Mouse (Mus musculus) stomach, postnatal 0 days (tissue): ENCODE results near the gene Ptprg. TPM values are rescaled to one million over a fixed set of nuclear protein-coding genes. Genes with fewer than 3 reads are reported as not detected.
A peak's percentile ranks its signal among the peaks of the same experiment; 100 is the strongest.

ENCODE experiments used
- ATAC-seq: fragments of 200-750 bp; cut with Nextera tagmentation; 2 replicates; pipeline ENCODE4 v1.8.0; 2017; ENCODE audit not compliant: low FRiP score, low TSS enrichment
- DNase-seq: peaks from one replicate; pipeline ENCODE4 v3.0.0-alpha.2; 2016; ENCODE audit warnings: low spot score
- H3K27ac ChIP-seq: fragments of 300-500 bp; sonication (generic); replicated peaks from 2 replicates; pipeline ENCODE4 v1.5.1; 2014; ENCODE audit warnings: mild to moderate bottlenecking, control low read depth
- H3K27me3 ChIP-seq: fragments of 300-500 bp; sonication (generic); 2 replicates; pipeline ENCODE4 v1.6.1; 2014; ENCODE audit warnings: low read length; ENCODE audit not compliant: control insufficient read depth, insufficient read depth
- H3K36me3 ChIP-seq: fragments of 300-500 bp; sonication (generic); 2 replicates; pipeline ENCODE4 v1.6.1; 2014; ENCODE audit warnings: low read length, mixed read lengths; ENCODE audit not compliant: control insufficient read depth, insufficient read depth
- H3K4me1 ChIP-seq: fragments of 300-500 bp; sonication (generic); replicated peaks from 2 replicates; pipeline ENCODE4 v1.6.1; 2014; ENCODE audit warnings: antibody characterized with exemption; ENCODE audit not compliant: control insufficient read depth, insufficient read depth
- H3K4me2 ChIP-seq: fragments of 300-500 bp; sonication (generic); replicated peaks from 2 replicates; pipeline ENCODE4 v1.6.1; 2014; ENCODE audit warnings: low read depth, mild to moderate bottlenecking, control low read depth, moderate library complexity
- H3K4me3 ChIP-seq: fragments of 300-500 bp; sonication (generic); 2 replicates; pipeline ENCODE4 v1.5.1; 2014; ENCODE audit warnings: low read depth, low read length, control low read depth
- H3K9ac ChIP-seq: fragments of 300-500 bp; sonication (generic); 2 replicates; pipeline ENCODE4 v1.6.1; 2014; ENCODE audit warnings: mild to moderate bottlenecking, low read length, control low read depth, mixed read lengths
- H3K9me3 ChIP-seq: fragments of 300-500 bp; sonication (generic); 2 replicates; pipeline ENCODE4 v1.6.1; 2016; ENCODE audit warnings: low read length; ENCODE audit not compliant: control insufficient read depth
- CTCF ChIP-seq: IDR thresholded peaks from 2 replicates; pipeline ENCODE4 v1.5.1; 2016; ENCODE audit warnings: antibody characterized with exemption, low read depth, mild to moderate bottlenecking, moderate library complexity
- EP300 ChIP-seq: optimal IDR thresholded peaks from 2 replicates; pipeline ENCODE3; 2016; ENCODE audit warnings: antibody characterized with exemption
- WGBS: fragments of 180-500 bp; shearing (Covaris S2); extraction: QIAGEN DNeasy Blood & Tissue Kit; methylation state at CpG from one replicate; pipeline ENCODE4 v1.1.7; 2014; 5-methylcytosine and 5-hydroxymethylcytosine counted together
- polyA plus RNA-seq: library from polyadenylated mRNA; unstranded; fragments of >200 nt; fragmentation: Nextera tagmentation; extraction: Ambion mirVana; gene quantifications from 2 replicates; pipeline ENCODE4 v1.2.1, GENCODE M21; 2015

Ptprg gene
- polyA plus RNA-seq, 1 experiment from 2014 or later = 6.2 TPM

DNA sequence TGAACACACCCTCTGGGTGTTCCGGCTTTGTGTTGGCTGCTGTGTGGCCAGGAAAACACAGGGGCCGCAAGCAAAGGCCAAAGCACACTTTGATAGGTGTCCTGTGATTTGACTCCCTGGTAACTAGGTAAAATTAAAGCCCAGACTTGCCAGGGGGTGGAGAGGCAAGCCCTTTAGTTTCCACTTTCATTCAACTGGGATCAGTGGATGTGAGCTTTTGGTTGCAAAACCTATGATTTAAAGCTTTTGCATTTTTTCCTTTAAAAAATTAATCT lies 551.8 kb downstream of the Ptprg start:
- TF ChIP-seq CTCF (no peak), EP300 (no peak)
- H3K9me3 ChIP-seq = no peaks in the 10 kb centered on the region
- H3K9ac ChIP-seq = no peak overlapping the region
- H3K4me2 ChIP-seq = no peak overlapping the region
- no peaks in the 10 kb centered on the region for H3K27me3 ChIP-seq
- H3K36me3 ChIP-seq = no peaks in the 10 kb centered on the region
- DNase-seq (no peak), ATAC-seq (0 out of 2 replicates have a peak, but pooled peaks have one; percentile 8)
- no peaks in the 10 kb centered on the region for H3K4me1 ChIP-seq
- WGBS = 71% methylated on average over 2 of the region's 2 CpGs
- H3K4me3 ChIP-seq = no peak overlapping the region
- H3K27ac ChIP-seq = no peak overlapping the region

DNA sequence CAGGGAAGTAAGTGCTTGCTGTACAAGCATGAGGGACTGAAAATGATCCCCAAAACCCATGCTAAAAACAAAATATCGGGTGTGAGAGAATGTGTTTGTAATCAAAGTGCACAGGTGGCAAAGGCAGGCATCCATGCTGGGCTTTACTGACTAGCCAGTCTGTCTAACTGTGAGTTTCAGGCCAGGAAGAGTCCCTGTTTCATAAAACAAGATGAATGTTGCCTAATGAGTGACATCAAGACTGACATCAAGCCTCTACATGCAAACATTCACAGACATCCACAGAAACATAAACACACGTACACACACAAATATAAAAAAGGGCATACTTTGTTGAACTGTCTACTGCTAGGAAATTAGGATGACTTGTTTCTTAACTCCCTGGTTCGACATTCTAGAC lies 552.3 kb downstream of the Ptprg start:
- Histone ChIP-seq H3K9ac (no peak overlapping the region), H3K36me3 (no peaks in the 10 kb centered on the region), H3K4me3 (no peak overlapping the region), H3K4me1 (no peaks in the 10 kb centered on the region), H3K27me3 (no peaks in the 10 kb centered on the region), H3K4me2 (no peak overlapping the region), H3K9me3 (no peaks in the 10 kb centered on the region), H3K27ac (no peak overlapping the region)
- TF ChIP-seq EP300 = no peak
- TF ChIP-seq CTCF = no peak
- DNase-seq = no peak
- ATAC-seq = no peak
- WGBS = 79% methylated on average over 3 of the region's 3 CpGs

DNA sequence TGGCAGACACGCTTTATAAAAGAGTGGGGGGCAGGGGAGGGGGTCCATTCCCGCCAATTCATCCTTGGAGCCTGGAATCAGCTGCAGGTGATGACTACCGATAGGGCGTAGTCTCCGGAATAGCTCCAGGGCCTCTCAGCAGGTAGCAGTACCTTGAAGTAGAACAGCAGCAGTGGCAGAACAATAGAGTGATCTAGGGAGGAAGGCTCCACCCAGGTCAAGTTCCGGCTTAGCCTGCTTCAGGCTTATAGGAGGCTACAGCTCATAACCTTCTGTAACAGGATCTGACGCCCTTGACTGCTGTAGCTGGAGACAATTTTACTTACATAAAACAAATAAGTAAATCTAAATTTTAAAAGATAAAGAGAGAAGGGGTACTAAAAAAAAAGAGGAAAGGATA lies 554.1 kb downstream of the Ptprg start:
- WGBS = 48% methylated on average over 7 of the region's 7 CpGs
- H3K9ac ChIP-seq = no peak overlapping the region
- ATAC-seq (peak; percentile 64; the same call in 1 of the 2 replicates), DNase-seq (peak; percentile 27)
- H3K4me1 ChIP-seq = no peaks in the 10 kb centered on the region
- H3K4me3 ChIP-seq = no peak overlapping the region
- no peaks in the 10 kb centered on the region for H3K9me3 ChIP-seq
- no peaks in the 10 kb centered on the region for H3K36me3 ChIP-seq
- no peak overlapping the region for H3K4me2 ChIP-seq
- TF ChIP-seq CTCF (no peak), EP300 (no peak)
- H3K27me3 ChIP-seq = no peaks in the 10 kb centered on the region
- no peak overlapping the region for H3K27ac ChIP-seq

GRCm38 (mm10) chr14:12107991-12108390 lies 554.7 kb downstream of the Ptprg start:
- H3K27ac ChIP-seq = no peak overlapping the region
- no peak overlapping the region for H3K9ac ChIP-seq
- ATAC-seq = no peak
- no peaks in the 10 kb centered on the region for H3K9me3 ChIP-seq
- WGBS = 63% methylated on average over 7 of the region's 7 CpGs
- DNase-seq = no peak
- no peaks in the 10 kb centered on the region for H3K36me3 ChIP-seq
- H3K4me1 ChIP-seq = no peaks in the 10 kb centered on the region
- TF ChIP-seq CTCF = no peak
- no peak overlapping the region for H3K4me2 ChIP-seq
- H3K4me3 ChIP-seq = no peak overlapping the region
- H3K27me3 ChIP-seq = no peaks in the 10 kb centered on the region

GRCm38 (mm10) chr14:12112548-12113011 lies 559.2 kb downstream of the Ptprg start:
- H3K27ac ChIP-seq = no peak overlapping the region
- H3K4me3 ChIP-seq = no peak overlapping the region
- TF ChIP-seq EP300 (no peak), CTCF (no peak)
- no peaks in the 10 kb centered on the region for H3K36me3 ChIP-seq
- ATAC-seq (no peak; the same call in 1 of the 2 replicates), DNase-seq (no peak)
- H3K4me1 ChIP-seq = no peaks in the 10 kb centered on the region; the same call in 1 of the 2 replicates
- H3K9me3 ChIP-seq = no peaks in the 10 kb centered on the region
- no peak overlapping the region for H3K4me2 ChIP-seq
- WGBS = 45% methylated on average over 2 of the region's 2 CpGs
- H3K9ac ChIP-seq = no peak overlapping the region
- H3K27me3 ChIP-seq = no peaks in the 10 kb centered on the region

DNA sequence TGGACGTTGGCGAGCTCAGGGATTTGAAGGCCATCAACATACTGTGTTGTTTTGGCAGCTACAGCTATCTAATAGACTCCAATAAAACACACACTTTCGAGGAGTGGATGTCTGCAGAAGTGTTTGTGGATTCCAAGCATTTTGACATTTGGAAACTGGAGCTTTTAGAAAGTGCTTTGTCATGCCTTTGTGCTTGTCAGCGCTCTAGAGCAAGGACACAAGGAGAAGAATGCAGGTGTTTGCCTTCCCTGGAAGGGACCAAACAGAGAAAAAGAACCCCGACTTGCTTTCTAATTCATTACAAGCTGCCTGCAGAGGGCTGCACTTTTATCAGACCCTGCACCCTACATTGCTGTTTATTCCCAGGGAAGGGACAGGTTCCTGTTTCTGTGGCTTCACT lies 560.0 kb downstream of the Ptprg start:
- 29% methylated on average over 5 of the region's 5 CpGs for WGBS
- no peaks in the 10 kb centered on the region for H3K36me3 ChIP-seq
- no peak overlapping the region for H3K4me3 ChIP-seq
- H3K9me3 ChIP-seq = no peaks in the 10 kb centered on the region
- no peak overlapping the region for H3K27ac ChIP-seq
- H3K27me3 ChIP-seq = no peaks in the 10 kb centered on the region
- H3K4me1 ChIP-seq = no peaks in the 10 kb centered on the region; the same call in 1 of the 2 replicates
- H3K9ac ChIP-seq = no peak overlapping the region
- no peak overlapping the region for H3K4me2 ChIP-seq
- DNase-seq (no peak), ATAC-seq (no peak)
- TF ChIP-seq CTCF (no peak), EP300 (no peak)
